Comparison of ENCODE assay signal across 9 mouse cellular contexts in genomic region chr5:65951513-65951909, GRCm38 (mm10). TPM values are rescaled to one million over a fixed set of nuclear protein-coding genes. Genes with fewer than 3 reads are reported as not detected.
DNase-seq lines count a peak whose midpoint lies in the region; TF ChIP-seq lines count a peak whose summit lies in the region.
"Had no signal": no experiment of that assay in that cellular context is flagged by ENCODE, and none has a peak within 500 bp of the region (broad histone marks: within the 10 kb centered on the region; RNA-seq: fewer than 3 reads in every experiment).

No protein-coding gene starts in this region.

- no peaks in the 10 kb centered on the region for H3K27me3 ChIP-seq in kidney, adult 2 months (replicated peaks; ENCODE audit: control insufficient read depth, insufficient read depth, low read length)
- H3K27me3 ChIP-seq in hindbrain, embryonic 10.5 days (ENCODE audit: insufficient read depth, poor library complexity, severe bottlenecking) = no peaks in the 10 kb centered on the region
- H3K27me3 ChIP-seq: limb, embryonic 13.5 days had no signal

- H3K36me3 ChIP-seq in kidney, adult 2 months (ENCODE audit: control insufficient read depth, insufficient read depth, low read length) = no peaks in the 10 kb centered on the region
- no peaks in the 10 kb centered on the region for H3K36me3 ChIP-seq in hindbrain, embryonic 10.5 days
- H3K36me3 ChIP-seq: limb, embryonic 13.5 days had no signal

- H3K9me3 ChIP-seq in hindbrain, embryonic 10.5 days = no peaks in the 10 kb centered on the region
- H3K9me3 ChIP-seq: limb, embryonic 13.5 days had no signal

- 83% methylated on average over 4 of the region's 4 CpGs for WGBS in kidney, adult 2 months
- 70% methylated on average over 4 of the region's 4 CpGs for WGBS in hindbrain, embryonic 10.5 days

- TF ChIP-seq POLR2A in kidney, adult 2 months (IDR thresholded peaks at IDR 0.05; ENCODE audit: low read depth, low read length) = no peak

- H3K4me1 ChIP-seq in kidney, adult 2 months (ENCODE audit: control insufficient read depth, insufficient read depth, low read length) = no peaks in the 10 kb centered on the region
- H3K4me1 ChIP-seq in hindbrain, embryonic 10.5 days (replicated peaks) = peaks cover 39% of the 10 kb centered on the region

- no peak for DNase-seq in kidney, adult 2 months
- DNase-seq in kidney, adult 18-20 months = no peak
- DNase-seq in ES-CJ7 (ENCODE audit: low read depth, low spot score) = peak; percentile 89
- DNase-seq in hindbrain, embryonic 10.5 days (ENCODE audit: low spot score) = no peak
- DNase-seq in retina, embryonic 14.5 days (ENCODE audit: low spot score) = peak; percentile 41
- no peak for DNase-seq in right cerebral cortex, postnatal 14 days
- DNase-seq in frontal cortex, postnatal 14 days (ENCODE audit: low spot score in 2 of 2) = no peak
- no peak for DNase-seq in right cerebral cortex, postnatal 4 days

- H3K4me3 ChIP-seq in kidney, adult 2 months (ENCODE audit: insufficient read depth, low read depth, low read length) = no peak overlapping the region
- H3K4me3 ChIP-seq in hindbrain, embryonic 10.5 days = no peak overlapping the region
- H3K4me3 ChIP-seq: limb, embryonic 13.5 days had no signal

- H3K27ac ChIP-seq in kidney, adult 2 months (ENCODE audit: insufficient read depth, low read depth, low read length) = no peak overlapping the region
- H3K27ac ChIP-seq in hindbrain, embryonic 10.5 days = peak overlapping the region; percentile 91

- peak; percentile 16; the same call in 1 of the 2 replicates for TF ChIP-seq CTCF in kidney, adult 2 months (conservative IDR thresholded peaks at IDR 0.05; ENCODE audit: insufficient read depth, insufficient read length, low read depth, low read length)

RNA-seq across cellular contexts. Expression of gene Chrna9, which starts 16.8 kb away (rescaled TPM):
- not detected in 2 replicates for polyA plus RNA-seq in kidney, adult 2 months (2012; rRNA removed)
- polyA plus RNA-seq in hindbrain, embryonic 10.5 days (2016; fragmentation: Nextera tagmentation; extraction: Ambion mirVana) = 0.31 and 1.0 TPM in 2 replicates

RNA-seq across cellular contexts. Expression of gene 9130230L23Rik, which starts 52.6 kb away (rescaled TPM):
- 0.22 and 0.26 TPM in 2 replicates for polyA plus RNA-seq in kidney, adult 2 months (2012; rRNA removed)
- 0.35 and 0.39 TPM in 2 replicates for polyA plus RNA-seq in hindbrain, embryonic 10.5 days (2016; fragmentation: Nextera tagmentation; extraction: Ambion mirVana)
- polyA plus RNA-seq: limb, embryonic 13.5 days had no signal

Comparison
In these comparisons a context has a peak if more than half of its experiments do, and no peak if none do; other contexts are left out.
1. DNase-seq: peak in ES-CJ7 (single experiment) and retina, embryonic 14.5 days (single experiment); none in kidney, adult 2 months (single experiment), kidney, adult 18-20 months (single experiment), hindbrain, embryonic 10.5 days (single experiment), right cerebral cortex, postnatal 14 days (single experiment), frontal cortex, postnatal 14 days (0 of 2) and right cerebral cortex, postnatal 4 days (single experiment).